Mouse (Mus musculus): ENCODE results near the gene Clstn3. TPM values are rescaled to one million over a fixed set of nuclear protein-coding genes. Genes with fewer than 3 reads are reported as not detected.
"Not testable (repeated sequence)": the region's sequence is repeated elsewhere in the genome, so short reads cannot be mapped to it uniquely, and the experiment has no call there.

Gene Clstn3
- polyA plus RNA-seq, 1 experiment from 2014 or later = 73.7 TPM

GRCm38 (mm10) chr6:124415347-124416088, 49.1 kb downstream of the Clstn3 start:
- Histone ChIP-seq H3K36me3 (peaks cover 19% of the 10 kb centered on the region), H3K9me3 (no peaks in the 10 kb centered on the region), H3K27ac (peak overlapping the region; percentile 84), H3K27me3 (no peaks in the 10 kb centered on the region), H3K4me1 (replicated peaks) (peaks cover 26% of the 10 kb centered on the region), H3K4me2 (peak overlapping the region; percentile 77), H3K9ac (peak overlapping the region; percentile 88), H3K4me3 (peak overlapping the region; percentile 87)
- ATAC-seq (ENCODE audit: low FRiP score) = peak; percentile 68
- 7% methylated on average over 21 of the region's 21 CpGs for WGBS

- Histone ChIP-seq H3K27me3 (no peaks in the 10 kb centered on the region), H3K27ac (peak within 1 kb of the TSS; percentile 84), H3K36me3 (peaks cover 20% of the 10 kb centered on the region), H3K4me2 (peak within 1 kb of the TSS; percentile 77), H3K4me1 (replicated peaks) (peaks cover 26% of the 10 kb centered on the region), H3K9me3 (no peaks in the 10 kb centered on the region), H3K4me3 (peak within 1 kb of the TSS; percentile 87), H3K9ac (peak within 1 kb of the TSS; percentile 88)
- ATAC-seq (ENCODE audit: low FRiP score) = peak; percentile 97
- under 1% methylated on average over 19 of the region's 36 CpGs for WGBS
Measured at GRCm38 (mm10) chr6:124414927-124415325, 49.7 kb downstream of the Clstn3 start, which contains the start of gene Pex5. Gene Pex5 (minus strand): TSS chr6:124415067.

GRCm38 (mm10) chr6:124414150-124414926, 50.3 kb downstream of the Clstn3 start:
- WGBS = 3% methylated on average over 34 of the region's 45 CpGs

GRCm38 (mm10) chr6:124413770-124414149, 50.8 kb downstream of the Clstn3 start:
- ATAC-seq (ENCODE audit: low FRiP score) = no peak
- Histone ChIP-seq H3K27me3 (no peaks in the 10 kb centered on the region), H3K9ac (peak overlapping the region; percentile 88), H3K36me3 (peaks cover 27% of the 10 kb centered on the region), H3K4me1 (replicated peaks) (peaks cover 26% of the 10 kb centered on the region), H3K4me2 (peak overlapping the region; percentile 77), H3K4me3 (peak overlapping the region; percentile 87), H3K27ac (peak overlapping the region; percentile 84), H3K9me3 (no peaks in the 10 kb centered on the region)
- WGBS = 67% methylated on average over 3 of the region's 3 CpGs

More at GRCm38 (mm10) chr6:124414150-124414926, 50.3 kb downstream of the Clstn3 start:
- H3K27me3 ChIP-seq = no peaks in the 10 kb centered on the region
- H3K9me3 ChIP-seq = no peaks in the 10 kb centered on the region
- peak; percentile 77 for ATAC-seq (ENCODE audit: low FRiP score)
- H3K4me3 ChIP-seq = peak overlapping the region; percentile 87
- H3K9ac ChIP-seq = peak overlapping the region; percentile 88
- peaks cover 26% of the 10 kb centered on the region for H3K4me1 ChIP-seq (replicated peaks)
- H3K27ac ChIP-seq = peak overlapping the region; percentile 84
- H3K4me2 ChIP-seq = peak overlapping the region; percentile 77
- peaks cover 22% of the 10 kb centered on the region for H3K36me3 ChIP-seq

- Histone ChIP-seq H3K4me2 (no peak overlapping the region), H3K9ac (no peak overlapping the region), H3K36me3 (peaks cover 75% of the 10 kb centered on the region), H3K9me3 (no peaks in the 10 kb centered on the region), H3K27me3 (no peaks in the 10 kb centered on the region), H3K4me1 (replicated peaks) (peaks cover 9% of the 10 kb centered on the region), H3K4me3 (no peak overlapping the region), H3K27ac (no peak overlapping the region)
- ATAC-seq (ENCODE audit: low FRiP score) = no peak
- WGBS = 96% methylated on average over 5 of the region's 5 CpGs
Measured at GRCm38 (mm10) chr6:124408355-124408754, 56.2 kb downstream of the Clstn3 start.

GRCm38 (mm10) chr6:124407180-124407579, 57.4 kb downstream of the Clstn3 start:
- Histone ChIP-seq H3K36me3 (peaks cover 82% of the 10 kb centered on the region), H3K4me3 (no peak overlapping the region), H3K27me3 (no peaks in the 10 kb centered on the region), H3K9ac (no peak overlapping the region), H3K27ac (no peak overlapping the region), H3K4me2 (no peak overlapping the region), H3K4me1 (replicated peaks) (no peaks in the 10 kb centered on the region), H3K9me3 (no peaks in the 10 kb centered on the region)
- ATAC-seq (ENCODE audit: low FRiP score) = no peak

GRCm38 (mm10) chr6:124406326-124406725, 58.3 kb downstream of the Clstn3 start:
- Histone ChIP-seq H3K27me3 (no peaks in the 10 kb centered on the region), H3K4me1 (replicated peaks) (no peaks in the 10 kb centered on the region), H3K4me2 (no peak overlapping the region), H3K4me3 (no peak overlapping the region), H3K27ac (no peak overlapping the region), H3K9ac (no peak overlapping the region), H3K36me3 (peaks cover 82% of the 10 kb centered on the region), H3K9me3 (no peaks in the 10 kb centered on the region)
- WGBS = 96% methylated on average over 10 of the region's 10 CpGs
- no peak for ATAC-seq (ENCODE audit: low FRiP score)

- H3K36me3 ChIP-seq = peaks cover 88% of the 10 kb centered on the region
- no peak overlapping the region for H3K4me3 ChIP-seq
- no peaks in the 10 kb centered on the region for H3K4me1 ChIP-seq (replicated peaks)
- no peak for ATAC-seq (ENCODE audit: low FRiP score)
- no peaks in the 10 kb centered on the region for H3K27me3 ChIP-seq
- H3K9me3 ChIP-seq = no peaks in the 10 kb centered on the region
- 95% methylated on average over 6 of the region's 6 CpGs for WGBS
- H3K27ac ChIP-seq = no peak overlapping the region
- no peak overlapping the region for H3K9ac ChIP-seq
- no peak overlapping the region for H3K4me2 ChIP-seq
Measured at GRCm38 (mm10) chr6:124399738-124400137, 64.9 kb downstream of the Clstn3 start.

GRCm38 (mm10) chr6:124394991-124395390, 69.6 kb downstream of the Clstn3 start:
- H3K4me2 ChIP-seq; H3K4me1 ChIP-seq (replicated peaks); ATAC-seq (ENCODE audit: low FRiP score); H3K27ac ChIP-seq; H3K27me3 ChIP-seq; H3K9me3 ChIP-seq; H3K4me3 ChIP-seq; H3K9ac ChIP-seq: not testable (repeated sequence)
- peaks cover 42% of the 10 kb centered on the region for H3K36me3 ChIP-seq
- 97% methylated on average over 3 of the region's 3 CpGs for WGBS

Other genes starting within 250 kb of the Clstn3 start
- not detected in 2 replicates for gene Vmn2r27, start 232.9 kb downstream of the Clstn3 start, polyA plus RNA-seq (2015; fragmentation: Nextera tagmentation; extraction: Ambion mirVana)
- gene Cd163, start 160.1 kb downstream of the Clstn3 start, polyA plus RNA-seq (2015; fragmentation: Nextera tagmentation; extraction: Ambion mirVana) = 0.14 and 0.17 TPM in 2 replicates
- gene Pex5, start 49.7 kb downstream of the Clstn3 start, polyA plus RNA-seq (2015; fragmentation: Nextera tagmentation; extraction: Ambion mirVana) = 70.5 TPM in 2 replicates
- gene C1rl, start 28.3 kb upstream of the Clstn3 start, polyA plus RNA-seq (2015; fragmentation: Nextera tagmentation; extraction: Ambion mirVana) = 0.32 TPM in 2 replicates
- 0.10 and 0.25 TPM in 2 replicates for gene C1ra, start 47.6 kb upstream of the Clstn3 start, polyA plus RNA-seq (2015; fragmentation: Nextera tagmentation; extraction: Ambion mirVana)
- 0.52 and 1.1 TPM in 2 replicates for gene C1s1, start 77.6 kb upstream of the Clstn3 start, polyA plus RNA-seq (2015; fragmentation: Nextera tagmentation; extraction: Ambion mirVana)
- gene C1rb, start 105.5 kb upstream of the Clstn3 start, polyA plus RNA-seq (2015; fragmentation: Nextera tagmentation; extraction: Ambion mirVana) = not detected in 2 replicates
- 0.06 and 0.16 TPM in 2 replicates for gene C1s2, start 171.3 kb upstream of the Clstn3 start, polyA plus RNA-seq (2015; fragmentation: Nextera tagmentation; extraction: Ambion mirVana)
- gene Lpcat3, start 198.2 kb upstream of the Clstn3 start, polyA plus RNA-seq (2015; fragmentation: Nextera tagmentation; extraction: Ambion mirVana) = 38.5 and 52.2 TPM in 2 replicates
- 111 and 118 TPM in 2 replicates for gene Emg1, start 247.4 kb upstream of the Clstn3 start, polyA plus RNA-seq (2015; fragmentation: Nextera tagmentation; extraction: Ambion mirVana)
- 254 and 257 TPM in 2 replicates for gene Phb2, start 247.5 kb upstream of the Clstn3 start, polyA plus RNA-seq (2015; fragmentation: Nextera tagmentation; extraction: Ambion mirVana)